ENCODE assay signal across 13 mouse cellular contexts in the genomic region with DNA sequence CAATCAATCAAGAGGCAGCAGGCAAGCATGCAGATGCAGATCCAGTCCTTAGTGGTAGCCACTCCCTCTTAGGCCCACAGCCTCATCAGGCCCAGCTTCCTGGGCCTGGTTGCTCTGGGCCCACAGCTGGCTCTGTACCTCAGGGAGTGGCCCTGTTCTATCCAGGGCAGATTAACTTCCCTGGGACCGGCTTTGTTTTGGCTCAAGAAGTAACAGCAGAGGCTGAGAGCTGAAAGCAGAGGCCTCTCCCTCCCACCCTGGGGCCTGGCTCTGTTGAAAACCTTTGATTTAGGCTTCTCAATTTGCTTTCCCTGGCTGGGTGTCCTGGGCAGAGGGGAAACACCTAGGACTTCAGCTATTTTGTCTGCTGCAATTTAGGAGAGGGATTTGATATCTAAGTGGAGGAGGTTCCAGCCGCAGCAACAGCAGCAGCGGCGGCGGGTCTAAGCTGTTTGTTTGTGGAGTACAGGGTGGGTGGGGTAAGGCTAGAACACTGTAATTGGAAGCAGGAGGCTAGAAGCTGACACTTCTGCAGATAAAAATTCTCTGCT. TPM values are rescaled to one million over a fixed set of nuclear protein-coding genes. Genes with fewer than 3 reads are reported as not detected.
DNase-seq lines count a peak whose midpoint lies in the region; ATAC-seq and TF ChIP-seq lines count a peak whose summit lies in the region.
"Had no signal": no experiment of that assay in that cellular context is flagged by ENCODE, and none has a peak within 500 bp of the region (broad histone marks: within the 10 kb centered on the region; RNA-seq: fewer than 3 reads in every experiment).

No protein-coding gene starts in this region.

- H3K9me3 ChIP-seq in heart, embryonic 15.5 days (replicated peaks) = no peaks in the 10 kb centered on the region
- no peaks in the 10 kb centered on the region for H3K9me3 ChIP-seq in stomach, postnatal 0 days (ENCODE audit: control insufficient read depth, low read length)
- H3K9me3 ChIP-seq: megakaryocyte, embryonic 14.5 days had no signal

- no peak; the same call in 1 of the 2 replicates for ATAC-seq in heart, embryonic 15.5 days (replicated peaks; ENCODE audit: insufficient number of reproducible peaks, insufficient read depth, low FRiP score, low read depth)
- ATAC-seq in stomach, postnatal 0 days (ENCODE audit: low FRiP score, low TSS enrichment) = peak; percentile 60; the same call in 1 of the 2 replicates
- ATAC-seq: hindbrain, embryonic 16.5 days had no signal

- H3K4me2 ChIP-seq in heart, embryonic 15.5 days = no peak overlapping the region
- H3K4me2 ChIP-seq in stomach, postnatal 0 days (replicated peaks; ENCODE audit: low read depth) = no peak overlapping the region

- no peak for TF ChIP-seq POLR2A in testis, adult 2 months (IDR thresholded peaks at IDR 0.05; ENCODE audit: control insufficient read depth, low read depth, low read length)

- H3K36me3 ChIP-seq in testis, adult 2 months (ENCODE audit: control insufficient read depth, insufficient read depth, low read length) = no peaks in the 10 kb centered on the region
- H3K36me3 ChIP-seq in heart, embryonic 15.5 days = no peaks in the 10 kb centered on the region
- H3K36me3 ChIP-seq in stomach, postnatal 0 days (ENCODE audit: control insufficient read depth, insufficient read depth, low read length) = no peaks in the 10 kb centered on the region

- whole genome bisulfite sequencing in heart, embryonic 15.5 days = 16% methylated on average over 5 of the region's 5 CpGs
- WGBS in stomach, postnatal 0 days = 26% methylated on average over 5 of the region's 5 CpGs

- TF ChIP-seq EP300 in stomach, postnatal 0 days (optimal IDR thresholded peaks at IDR 0.05) = no peak

- H3K27ac ChIP-seq in testis, adult 2 months (ENCODE audit: control insufficient read depth, insufficient read depth, low read depth, low read length) = peak overlapping the region; percentile 24; the same call in 1 of the 2 replicates
- peak overlapping the region; percentile 85 for H3K27ac ChIP-seq in heart, embryonic 15.5 days
- peak overlapping the region; percentile 58 for H3K27ac ChIP-seq in stomach, postnatal 0 days (replicated peaks)
- no peak overlapping the region for H3K27ac ChIP-seq in layer of hippocampus, adult 2 months

- no peak overlapping the region; the same call in 1 of the 2 replicates for H3K9ac ChIP-seq in heart, embryonic 15.5 days
- 0 out of 2 replicates have a peak overlapping the region, but pooled peaks have one; percentile 18 for H3K9ac ChIP-seq in stomach, postnatal 0 days (ENCODE audit: low read length)

- intact Hi-C loops in left cerebral cortex, postnatal 4 days (cut with DNase I) = no loop called here

- no peaks in the 10 kb centered on the region for H3K27me3 ChIP-seq in testis, adult 2 months (ENCODE audit: control insufficient read depth, insufficient read depth, low read length)
- 0 out of 2 replicates have a peak, but pooled peaks cover 5% of the 10 kb centered on the region for H3K27me3 ChIP-seq in heart, embryonic 15.5 days
- no peaks in the 10 kb centered on the region for H3K27me3 ChIP-seq in stomach, postnatal 0 days (ENCODE audit: control insufficient read depth, insufficient read depth, low read length)

- H3K4me1 ChIP-seq in testis, adult 2 months (ENCODE audit: control insufficient read depth, insufficient read depth, low read length) = peaks cover 6% of the 10 kb centered on the region
- peaks cover 56% of the 10 kb centered on the region for H3K4me1 ChIP-seq in heart, embryonic 15.5 days (replicated peaks)
- H3K4me1 ChIP-seq in stomach, postnatal 0 days (replicated peaks; ENCODE audit: control insufficient read depth, insufficient read depth) = peaks cover 6% of the 10 kb centered on the region; the same call in 1 of the 2 replicates

- H3K4me3 ChIP-seq in testis, adult 2 months (ENCODE audit: control insufficient read depth, low read depth, low read length) = no peak overlapping the region
- H3K4me3 ChIP-seq in heart, embryonic 15.5 days = no peak overlapping the region
- H3K4me3 ChIP-seq in stomach, postnatal 0 days (ENCODE audit: low read depth, low read length) = no peak overlapping the region
- H3K4me3 ChIP-seq in layer of hippocampus, adult 2 months = no peak overlapping the region
- H3K4me3 ChIP-seq: megakaryocyte, embryonic 14.5 days had no signal

- TF ChIP-seq CTCF in testis, adult 2 months (IDR thresholded peaks at IDR 0.05; ENCODE audit: control insufficient read depth, insufficient read depth, insufficient replicate concordance, low read depth, low read length) = no peak
- no peak for TF ChIP-seq CTCF in stomach, postnatal 0 days (IDR thresholded peaks at IDR 0.05; ENCODE audit: low read depth)
- TF ChIP-seq CTCF in layer of hippocampus, adult 2 months (conservative IDR thresholded peaks at IDR 0.05) = no peak

- peak; percentile 28 for DNase-seq in adrenal gland, postnatal 14 days
- DNase-seq in adrenal gland, postnatal 25 days = no peak
- no peak for DNase-seq in testis, postnatal 10 days (ENCODE audit: low spot score)
- DNase-seq in stomach, postnatal 0 days (ENCODE audit: low spot score) = no peak
- no peak for DNase-seq in left cerebral cortex, postnatal 4 days
- no peak for DNase-seq in layer of hippocampus, adult 2 months (ENCODE audit: low spot score in 2 of 2)
- DNase-seq: adrenal gland, adult 8-10 months; B cell, adult 2 months; embryo, embryonic 11 days had no signal

RNA-seq across cellular contexts. Expression of gene Lif, which starts 45.1 kb away (rescaled TPM):
- total RNA-seq in adrenal gland, postnatal 14 days (2021) = 0.44 and 0.90 TPM in 2 replicates
- total RNA-seq in adrenal gland, postnatal 25 days (2021) = 0.09 TPM in 1 of 2 replicates, not detected in the other
- polyA plus RNA-seq in testis, adult 2 months (2012; rRNA removed) = 0.21 and 0.28 TPM in 2 replicates
- 0.23 and 0.55 TPM in 2 replicates for polyA plus RNA-seq in heart, embryonic 15.5 days (2015; fragmentation: Nextera tagmentation; extraction: Ambion mirVana)
- 0.61 and 1.1 TPM in 2 replicates for polyA plus RNA-seq in stomach, postnatal 0 days (2015; fragmentation: Nextera tagmentation; extraction: Ambion mirVana)
- under 1 TPM; 0.08 TPM for total RNA-seq in left cerebral cortex, postnatal 4 days (2021)
- total RNA-seq in layer of hippocampus, adult 2 months (2021) = 1 to 10 TPM in 1 of 2 experiments, under 1 TPM in 1; 0.92 to 1.7 TPM
